Mouse (Mus musculus) kidney, postnatal 0 days (tissue): ENCODE data around the gene Irf4. TPM values are rescaled to one million over a fixed set of nuclear protein-coding genes. Genes with fewer than 3 reads are reported as not detected.

Experiments
- ATAC-seq: fragments of 200-750 bp; cut with Nextera tagmentation; replicated peaks from 2 replicates; pipeline ENCODE4 v1.8.0; 2017; ENCODE audit warnings: low read depth, moderate number of reproducible peaks, moderate TSS enrichment, moderate library complexity; ENCODE audit not compliant: low FRiP score
- DNase-seq: peaks from one replicate; pipeline ENCODE4 v3.0.0-alpha.2; 2016; ENCODE audit warnings: low spot score
- H3K27ac ChIP-seq: fragments of 300-500 bp; sonication (generic); 2 replicates; pipeline ENCODE4 v1.5.1; 2014; ENCODE audit warnings: mild to moderate bottlenecking
- H3K27me3 ChIP-seq: fragments of 300-500 bp; sonication (generic); 2 replicates; pipeline ENCODE4 v1.6.1; 2014; ENCODE audit warnings: low read length, mixed read lengths; ENCODE audit not compliant: insufficient read depth
- H3K36me3 ChIP-seq: fragments of 300-500 bp; sonication (generic); 2 replicates; pipeline ENCODE4 v1.6.1; 2014; ENCODE audit warnings: low read length, mixed read lengths; ENCODE audit not compliant: insufficient read depth
- H3K4me1 ChIP-seq: fragments of 300-500 bp; sonication (generic); replicated peaks from 2 replicates; pipeline ENCODE4 v1.6.1; 2014; ENCODE audit warnings: antibody characterized with exemption, low read length, mixed read lengths; ENCODE audit not compliant: insufficient read depth
- H3K4me2 ChIP-seq: fragments of 300-500 bp; sonication (generic); 2 replicates; pipeline ENCODE4 v1.6.1; 2014; ENCODE audit warnings: mild to moderate bottlenecking, low read length, moderate library complexity, mixed read lengths
- H3K4me3 ChIP-seq: fragments of 300-500 bp; sonication (generic); replicated peaks from 2 replicates; pipeline ENCODE4 v1.5.1; 2014; ENCODE audit warnings: low read depth, low read length
- H3K9ac ChIP-seq: fragments of 300-500 bp; sonication (generic); 2 replicates; pipeline ENCODE4 v1.6.1; 2014; ENCODE audit warnings: low read depth, low read length
- H3K9me3 ChIP-seq: fragments of 300-500 bp; sonication (generic); replicated peaks from 2 replicates; pipeline ENCODE4 v1.6.1; 2016; ENCODE audit warnings: low read length, inconsistent platforms, mixed read lengths
- CTCF ChIP-seq: IDR thresholded peaks from 2 replicates; pipeline ENCODE4 v1.5.1; 2016; ENCODE audit warnings: antibody characterized with exemption, low read depth, mild to moderate bottlenecking, moderate library complexity
- WGBS: fragments of 180-500 bp; shearing (Covaris S2); extraction: QIAGEN DNeasy Blood & Tissue Kit; methylation state at CpG from one replicate; pipeline ENCODE4 v1.1.7; 2014; 5-methylcytosine and 5-hydroxymethylcytosine counted together
- polyA plus RNA-seq: library from polyadenylated mRNA; unstranded; fragments of >200 nt; fragmentation: Nextera tagmentation; extraction: Ambion mirVana; gene quantifications from 2 replicates; pipeline ENCODE4 v1.2.1, GENCODE M21; 2015

The Irf4 gene
- polyA plus RNA-seq, 1 experiment from 2014 or later: 0.09 TPM

DNA sequence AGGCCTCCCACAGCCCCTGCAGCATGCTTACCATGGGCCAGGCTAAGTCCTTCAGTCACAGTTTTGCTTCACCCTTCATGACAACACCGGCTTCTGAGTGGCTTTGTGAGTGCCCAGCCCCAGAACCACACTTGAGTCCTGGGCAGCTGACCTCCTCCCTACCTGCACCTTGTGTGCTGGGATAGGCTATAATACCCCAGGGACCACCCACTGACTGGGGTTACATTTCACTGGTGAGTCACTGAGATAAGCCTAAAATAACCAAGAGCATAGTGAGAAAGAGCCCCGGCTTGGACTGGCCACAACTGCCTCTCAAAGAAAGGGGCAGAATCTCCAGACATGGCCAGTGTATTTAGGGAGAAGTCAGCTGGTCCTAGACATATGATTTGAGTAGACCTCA, 32.9 kb downstream of the Irf4 start:
- H3K9ac ChIP-seq: no peak overlapping the region
- no peak overlapping the region for H3K4me3 ChIP-seq
- 48% methylated on average over 2 of the region's 2 CpGs for WGBS
- no peak for ATAC-seq
- no peak for TF ChIP-seq CTCF
- H3K36me3 ChIP-seq: no peaks in the 10 kb centered on the region
- no peak for DNase-seq
- no peaks in the 10 kb centered on the region for H3K4me1 ChIP-seq
- H3K4me2 ChIP-seq: no peak overlapping the region
- no peaks in the 10 kb centered on the region for H3K9me3 ChIP-seq
- H3K27ac ChIP-seq: no peak overlapping the region
- no peaks in the 10 kb centered on the region for H3K27me3 ChIP-seq

DNA sequence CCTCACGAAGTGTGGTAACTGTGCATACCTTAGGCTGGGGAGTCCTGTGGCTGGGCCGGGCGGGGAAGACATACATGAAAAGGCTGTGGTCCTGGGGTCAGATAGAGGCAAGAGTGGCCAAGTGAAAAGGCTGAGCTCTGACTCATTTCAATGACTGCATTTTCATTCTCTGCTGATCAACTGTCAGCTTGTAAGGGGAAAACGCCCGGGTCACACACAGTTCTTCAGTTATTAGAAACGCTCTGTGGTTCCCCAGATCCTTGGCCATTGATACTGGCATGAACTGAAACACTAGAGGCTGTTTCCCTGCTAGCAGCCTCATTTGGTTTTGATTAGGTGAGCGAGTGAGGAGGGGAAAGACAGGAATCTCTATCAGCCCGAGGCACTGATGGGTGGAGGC, 33.4 kb downstream of the Irf4 start:
- Histone ChIP-seq H3K9ac (no peak overlapping the region), H3K9me3 (no peaks in the 10 kb centered on the region), H3K27ac (no peak overlapping the region), H3K4me1 (no peaks in the 10 kb centered on the region), H3K4me3 (no peak overlapping the region), H3K4me2 (no peak overlapping the region), H3K36me3 (no peaks in the 10 kb centered on the region), H3K27me3 (no peaks in the 10 kb centered on the region)
- ATAC-seq: no peak
- 39% methylated on average over 8 of the region's 8 CpGs for WGBS
- TF ChIP-seq CTCF: no peak
- no peak for DNase-seq

DNA sequence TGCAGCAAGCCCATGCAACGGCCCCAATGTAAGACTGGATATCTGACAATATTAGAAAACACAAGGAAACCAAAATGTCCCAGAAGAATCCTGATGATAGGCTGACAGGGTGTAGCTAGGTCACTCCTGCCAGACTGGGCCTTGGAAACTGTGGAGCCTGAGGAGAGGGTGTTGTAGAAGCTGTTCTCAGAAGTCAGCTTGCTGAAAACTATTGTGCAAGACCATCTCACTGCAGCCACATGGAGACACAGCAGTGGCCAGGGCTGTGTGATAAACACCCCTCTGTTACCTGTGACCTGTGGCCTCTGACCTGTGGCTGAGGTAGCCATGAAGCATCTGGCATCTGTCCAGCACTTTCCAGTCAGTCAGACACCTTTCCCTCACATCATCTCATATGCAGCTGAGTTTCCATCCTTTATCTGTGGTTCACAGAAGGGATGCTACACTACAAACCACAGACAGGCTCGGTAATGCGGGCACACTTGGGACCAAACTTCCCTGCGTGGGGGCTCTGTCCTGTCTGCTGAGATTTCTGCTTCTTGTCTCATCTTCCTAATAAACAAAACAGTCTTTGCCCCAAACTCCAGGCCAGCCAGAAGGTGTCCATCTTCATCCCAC, 36.5 kb downstream of the Irf4 start:
- Histone ChIP-seq H3K36me3 (no peaks in the 10 kb centered on the region), H3K27me3 (no peaks in the 10 kb centered on the region), H3K4me1 (no peaks in the 10 kb centered on the region), H3K27ac (no peak overlapping the region), H3K9me3 (no peaks in the 10 kb centered on the region), H3K9ac (no peak overlapping the region), H3K4me2 (no peak overlapping the region), H3K4me3 (no peak overlapping the region)
- DNase-seq (no peak), ATAC-seq (no peak)
- WGBS: 89% methylated on average over 4 of the region's 4 CpGs
- TF ChIP-seq CTCF: no peak

DNA sequence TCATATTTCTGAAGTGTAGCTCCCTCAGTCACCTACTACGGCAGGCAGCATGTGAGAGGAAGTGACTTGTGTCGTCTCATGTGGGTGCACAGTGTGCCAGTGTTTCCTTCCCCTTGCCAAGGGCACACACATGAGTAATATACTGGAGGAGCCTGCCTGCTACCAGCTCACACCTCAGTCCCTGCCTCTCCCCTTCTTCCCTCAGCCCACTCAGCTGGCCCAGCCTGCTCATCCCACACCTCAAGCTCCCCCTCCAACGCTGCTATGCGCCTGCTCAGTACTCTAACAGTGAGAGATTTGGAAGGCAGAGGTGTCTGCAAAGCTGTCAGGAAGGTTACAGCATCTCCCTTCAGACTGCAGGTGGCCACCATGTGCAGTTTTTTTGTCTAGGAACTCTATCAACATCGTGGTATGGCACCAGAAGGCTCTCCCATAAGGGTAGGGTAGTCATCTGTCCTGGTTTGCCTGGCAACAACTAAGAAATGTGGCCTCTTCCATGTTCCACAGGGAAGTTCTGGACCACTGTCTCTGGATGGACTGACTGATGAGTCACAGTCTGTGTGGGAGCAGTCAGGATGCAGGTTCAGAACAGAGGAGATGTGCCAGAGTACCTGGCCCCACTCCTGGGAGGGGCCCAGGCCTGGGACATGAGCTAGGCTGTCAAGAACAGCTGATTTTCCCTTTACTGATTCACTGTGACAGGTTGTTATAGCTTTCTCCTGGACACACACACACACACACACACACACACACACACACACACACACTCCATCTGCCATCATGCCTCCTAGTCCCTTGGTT, 37.4 kb downstream of the Irf4 start:
- TF ChIP-seq CTCF: no peak
- H3K9me3 ChIP-seq: no peaks in the 10 kb centered on the region
- H3K9ac ChIP-seq: no peak overlapping the region
- ATAC-seq (no peak), DNase-seq (no peak)
- H3K27ac ChIP-seq: no peak overlapping the region
- H3K4me2 ChIP-seq: no peak overlapping the region
- H3K27me3 ChIP-seq: no peaks in the 10 kb centered on the region
- WGBS: 78% methylated on average over 5 of the region's 5 CpGs
- H3K4me1 ChIP-seq: no peaks in the 10 kb centered on the region
- no peaks in the 10 kb centered on the region for H3K36me3 ChIP-seq
- no peak overlapping the region for H3K4me3 ChIP-seq

DNA sequence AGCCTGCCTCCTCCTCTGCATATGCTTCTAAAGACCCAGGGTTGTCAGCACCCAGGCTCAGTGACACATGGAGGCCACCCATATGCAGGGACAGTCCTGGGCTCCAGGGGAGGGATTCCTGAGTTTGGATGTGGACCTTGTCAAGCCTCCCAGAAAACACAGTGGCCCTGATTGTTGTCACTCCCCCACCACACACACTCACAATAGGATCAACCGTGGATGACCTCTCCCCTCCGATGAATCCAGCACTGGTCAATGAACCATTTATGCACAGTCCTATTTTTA, 38.0 kb downstream of the Irf4 start:
- no peaks in the 10 kb centered on the region for H3K36me3 ChIP-seq
- no peak overlapping the region for H3K4me2 ChIP-seq
- H3K27ac ChIP-seq: no peak overlapping the region
- ATAC-seq: no peak
- no peaks in the 10 kb centered on the region for H3K9me3 ChIP-seq
- no peaks in the 10 kb centered on the region for H3K27me3 ChIP-seq
- H3K4me3 ChIP-seq: no peak overlapping the region
- TF ChIP-seq CTCF: no peak
- 50% methylated on average over 2 of the region's 2 CpGs for WGBS
- no peaks in the 10 kb centered on the region for H3K4me1 ChIP-seq
- DNase-seq: no peak
- no peak overlapping the region for H3K9ac ChIP-seq

DNA sequence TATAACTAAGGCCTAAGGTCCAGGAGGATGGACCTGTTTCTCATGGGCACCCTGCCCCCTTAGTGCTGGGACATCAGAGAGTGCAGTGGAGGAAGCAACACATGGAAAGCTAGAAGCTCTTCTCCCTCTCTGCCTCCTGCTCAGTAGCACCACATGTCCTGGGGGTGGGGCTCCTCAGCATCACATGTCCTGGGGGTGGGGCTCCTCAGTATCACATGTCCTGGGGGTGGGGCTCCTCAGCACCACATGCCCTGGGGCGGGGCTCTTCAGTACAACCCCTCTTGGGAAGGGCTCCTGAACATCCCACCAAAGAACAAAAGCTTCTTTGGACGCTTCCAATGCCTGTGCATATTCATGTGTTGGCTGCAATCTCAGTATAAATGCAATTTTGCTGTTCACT, 38.5 kb downstream of the Irf4 start:
- Histone ChIP-seq H3K4me1 (no peaks in the 10 kb centered on the region), H3K27ac (no peak overlapping the region), H3K4me2 (no peak overlapping the region), H3K9ac (no peak overlapping the region), H3K36me3 (no peaks in the 10 kb centered on the region), H3K9me3 (no peaks in the 10 kb centered on the region), H3K27me3 (no peaks in the 10 kb centered on the region), H3K4me3 (no peak overlapping the region)
- ATAC-seq (no peak; the same call in 1 of the 2 replicates), DNase-seq (no peak)
- TF ChIP-seq CTCF: no peak
- WGBS: 91% methylated on average over 2 of the region's 2 CpGs
